Mouse (Mus musculus): ENCODE measurements around the gene Sfxn5. TPM values are rescaled to one million over a fixed set of nuclear protein-coding genes. Genes with fewer than 3 reads are reported as not detected.

Gene Sfxn5
- polyA plus RNA-seq, 1 experiment from 2014 or later = 13.4 TPM

DNA sequence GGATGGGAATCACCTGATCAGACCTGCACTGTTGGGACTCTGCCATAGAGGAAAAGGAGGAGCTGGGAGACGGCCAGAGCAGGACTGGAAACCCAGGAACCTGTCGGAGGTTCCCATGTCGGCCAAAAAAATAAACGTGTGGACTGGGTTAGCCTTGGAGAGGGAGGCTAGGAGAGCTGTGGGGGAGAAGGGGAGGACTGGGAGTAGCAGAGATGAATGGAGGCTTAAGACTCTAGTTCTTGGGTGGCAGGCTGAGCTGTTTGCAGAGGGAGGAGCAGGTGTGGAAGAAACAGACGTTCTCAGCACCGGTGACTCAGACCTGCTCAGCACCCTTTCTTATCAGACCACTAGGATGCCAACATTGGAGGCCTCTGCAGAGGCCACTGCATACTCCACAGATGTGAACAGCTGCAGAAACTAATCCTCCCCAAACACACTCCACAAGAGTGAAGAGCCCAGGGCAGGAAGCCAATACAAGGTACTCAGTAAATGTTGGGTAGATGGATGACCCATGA is 1.9 kb downstream of the Sfxn5 start:
- WGBS = 48% methylated on average over 6 of the region's 6 CpGs
- H3K9ac ChIP-seq (replicated peaks) = no peak overlapping the region
- H3K4me2 ChIP-seq (replicated peaks) = peak overlapping the region; percentile 95; the same call in 1 of the 2 replicates
- no peak overlapping the region for H3K4me3 ChIP-seq (replicated peaks)
- H3K27ac ChIP-seq = no peak overlapping the region
- H3K4me1 ChIP-seq (replicated peaks) = peaks cover 15% of the 10 kb centered on the region
- H3K27me3 ChIP-seq = peaks cover 15% of the 10 kb centered on the region
- no peaks in the 10 kb centered on the region for H3K9me3 ChIP-seq
- H3K36me3 ChIP-seq = peaks cover 3% of the 10 kb centered on the region; the same call in 1 of the 2 replicates
- no peak for ATAC-seq

DNA sequence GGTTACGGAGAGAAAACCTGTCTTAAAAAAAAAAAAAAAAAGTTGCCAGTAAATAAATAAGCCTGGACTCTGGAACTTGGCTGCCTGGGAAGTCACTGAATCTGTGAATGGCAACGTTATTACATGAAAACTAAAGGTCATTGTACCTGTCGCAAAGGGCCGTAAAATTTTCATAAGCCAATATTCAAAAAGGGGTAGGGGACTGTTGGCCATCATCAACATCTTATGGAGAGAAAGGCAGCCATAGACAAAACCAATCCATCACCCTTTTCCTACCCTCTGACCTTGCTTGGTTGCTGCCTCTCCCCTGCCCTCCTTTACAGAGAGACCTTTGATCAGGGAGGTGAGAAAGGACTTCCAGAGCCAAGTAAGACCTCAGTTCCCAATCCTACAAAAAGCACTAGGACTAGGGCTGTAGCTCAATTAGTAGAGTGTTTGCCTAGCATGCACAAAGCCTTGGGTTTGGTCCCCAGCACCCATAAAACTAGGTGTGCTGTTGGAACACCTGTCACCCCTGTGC is 3.5 kb downstream of the Sfxn5 start:
- Histone ChIP-seq H3K36me3 (no peaks in the 10 kb centered on the region), H3K9ac (replicated peaks) (no peak overlapping the region), H3K27ac (no peak overlapping the region), H3K4me1 (replicated peaks) (peaks cover 15% of the 10 kb centered on the region), H3K27me3 (peaks cover 11% of the 10 kb centered on the region), H3K4me2 (replicated peaks) (no peak overlapping the region), H3K9me3 (no peaks in the 10 kb centered on the region), H3K4me3 (replicated peaks) (no peak overlapping the region)
- 95% methylated on average over 4 of the region's 4 CpGs for WGBS
- no peak for ATAC-seq

- Histone ChIP-seq H3K27ac (no peak overlapping the region), H3K27me3 (peaks cover 7% of the 10 kb centered on the region), H3K9me3 (no peaks in the 10 kb centered on the region), H3K36me3 (no peaks in the 10 kb centered on the region), H3K4me3 (replicated peaks) (no peak overlapping the region), H3K4me2 (replicated peaks) (no peak overlapping the region), H3K9ac (replicated peaks) (no peak overlapping the region), H3K4me1 (replicated peaks) (no peaks in the 10 kb centered on the region)
- WGBS = 87% methylated on average over 4 of the region's 4 CpGs
- no peak for ATAC-seq
These were observed 6.7 kb downstream of the Sfxn5 start for GRCm38 (mm10) chr6:85326564-85326963.

DNA sequence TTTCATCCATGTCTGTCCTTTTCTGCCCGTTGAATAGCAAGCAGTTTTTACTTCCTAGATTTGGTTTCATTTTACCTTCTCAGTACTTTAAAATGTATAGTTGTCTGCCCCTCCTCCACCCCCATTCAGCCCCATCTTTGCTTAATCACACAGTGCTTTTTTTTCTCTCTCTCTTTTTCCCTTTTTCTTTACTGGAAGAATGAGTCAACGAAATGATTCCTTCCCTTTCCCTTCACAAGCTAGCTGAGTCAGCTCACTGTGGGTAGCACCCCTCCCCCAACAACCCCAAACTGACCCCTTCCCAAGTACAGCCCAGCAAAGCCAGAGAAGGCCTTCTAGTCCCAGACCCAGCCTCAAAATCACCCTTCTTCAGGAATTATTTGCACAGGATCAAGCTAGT is 8.1 kb downstream of the Sfxn5 start:
- Histone ChIP-seq H3K27ac (no peak overlapping the region), H3K4me2 (replicated peaks) (no peak overlapping the region), H3K36me3 (no peaks in the 10 kb centered on the region), H3K4me1 (replicated peaks) (peaks cover 7% of the 10 kb centered on the region; the same call in 1 of the 2 replicates), H3K9me3 (no peaks in the 10 kb centered on the region), H3K4me3 (replicated peaks) (no peak overlapping the region), H3K27me3 (no peaks in the 10 kb centered on the region), H3K9ac (replicated peaks) (0 out of 2 replicates have a peak overlapping the region, but pooled peaks have one; percentile 12)
- WGBS = 51% methylated on average over 2 of the region's 2 CpGs
- ATAC-seq = no peak

DNA sequence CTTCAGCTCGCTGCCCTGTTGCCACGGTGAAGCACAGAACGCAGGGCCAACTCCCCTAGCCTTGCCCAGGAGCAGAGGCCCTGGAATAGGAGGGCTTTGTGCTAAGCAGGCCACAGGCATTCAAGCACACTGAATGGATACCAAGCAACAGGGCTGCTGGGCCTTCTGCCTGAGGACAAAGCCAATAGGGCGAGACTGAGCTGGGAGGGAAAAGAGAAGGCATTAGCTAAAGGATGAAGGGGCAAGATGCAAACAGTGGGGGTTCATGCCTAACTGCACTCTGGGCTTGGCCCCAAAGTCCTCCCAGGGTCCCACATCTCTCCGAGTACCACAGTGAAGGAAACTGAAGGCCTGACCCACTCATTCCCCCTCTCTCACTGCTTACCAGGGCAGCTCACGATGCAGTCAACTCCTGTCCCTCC is 12.8 kb downstream of the Sfxn5 start:
- H3K27me3 ChIP-seq = no peaks in the 10 kb centered on the region
- H3K9me3 ChIP-seq = peaks cover 3% of the 10 kb centered on the region; the same call in 1 of the 2 replicates
- H3K27ac ChIP-seq = peak overlapping the region; percentile 65; the same call in 1 of the 2 replicates
- peaks cover 7% of the 10 kb centered on the region; the same call in 1 of the 2 replicates for H3K4me1 ChIP-seq (replicated peaks)
- H3K36me3 ChIP-seq = 0 out of 2 replicates have a peak, but pooled peaks cover 6% of the 10 kb centered on the region
- peak; percentile 94 for ATAC-seq
- no peak overlapping the region for H3K4me2 ChIP-seq (replicated peaks)
- H3K9ac ChIP-seq (replicated peaks) = 0 out of 2 replicates have a peak overlapping the region, but pooled peaks have one; percentile 14
- WGBS = 23% methylated on average over 6 of the region's 6 CpGs
- no peak overlapping the region for H3K4me3 ChIP-seq (replicated peaks)

DNA sequence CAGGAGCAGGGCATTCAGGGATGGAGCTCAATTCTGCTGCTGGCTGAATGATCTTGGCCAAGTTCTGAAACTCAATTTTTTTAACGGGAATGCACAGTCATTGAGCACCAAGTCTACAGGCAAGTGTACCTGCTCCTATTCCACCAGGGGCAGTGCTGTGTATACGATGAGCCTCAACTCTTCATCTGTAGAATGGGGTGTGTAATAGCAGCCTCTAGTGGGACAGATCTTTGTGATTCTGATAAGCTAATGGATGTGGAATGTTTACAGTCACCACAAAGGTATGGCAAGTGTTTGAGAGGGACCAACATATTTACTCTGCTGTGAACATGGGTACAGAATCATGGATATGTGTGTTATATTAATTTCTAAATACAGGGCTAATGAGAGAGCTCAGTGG is 17.0 kb downstream of the Sfxn5 start:
- WGBS = 87% methylated on average over 2 of the region's 2 CpGs

DNA sequence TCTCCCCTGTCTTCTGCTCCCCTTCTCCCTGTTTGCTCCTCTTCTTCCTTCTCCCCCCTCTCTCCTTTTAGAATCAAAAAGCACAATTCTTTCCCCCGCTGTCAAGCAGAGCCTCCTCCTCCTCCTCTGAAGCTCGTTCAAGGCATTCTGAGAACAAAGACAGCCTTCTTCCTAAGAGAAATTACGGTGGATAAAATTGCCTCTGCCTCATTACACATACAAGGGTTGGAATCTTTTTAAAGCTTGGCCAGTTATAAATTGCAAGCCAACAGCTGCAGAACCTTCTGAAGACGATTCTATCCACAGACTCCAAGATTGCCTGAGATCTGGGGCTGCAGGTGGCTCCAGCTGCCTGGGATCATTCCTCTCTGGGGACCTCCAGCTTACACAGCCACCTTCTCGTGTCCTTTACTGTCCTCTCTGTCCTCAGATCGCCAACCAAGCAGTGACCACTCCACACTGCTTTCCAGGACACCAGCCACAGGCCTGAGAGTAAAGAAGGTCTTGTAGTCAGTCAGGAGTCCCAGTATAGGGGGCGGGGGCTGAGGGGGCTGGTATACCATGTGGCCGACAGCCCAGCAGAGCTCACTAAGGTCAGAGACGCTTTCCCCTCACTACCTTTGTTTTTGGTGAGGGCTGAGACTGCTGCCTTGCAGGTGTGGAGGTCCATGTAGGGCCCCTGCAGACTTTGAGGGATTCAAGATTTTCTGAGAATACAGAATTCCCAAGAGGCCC is 19.0 kb downstream of the Sfxn5 start:
- no peak overlapping the region for H3K4me3 ChIP-seq (replicated peaks)
- H3K36me3 ChIP-seq = 0 out of 2 replicates have a peak, but pooled peaks cover 1% of the 10 kb centered on the region
- H3K27ac ChIP-seq = peak overlapping the region; percentile 67
- H3K27me3 ChIP-seq = no peaks in the 10 kb centered on the region
- H3K9ac ChIP-seq (replicated peaks) = no peak overlapping the region
- peaks cover 9% of the 10 kb centered on the region for H3K4me1 ChIP-seq (replicated peaks)
- WGBS = 48% methylated on average over 9 of the region's 9 CpGs
- H3K9me3 ChIP-seq = no peaks in the 10 kb centered on the region
- no peak overlapping the region for H3K4me2 ChIP-seq (replicated peaks)
- ATAC-seq = no peak

More for the DNA sequence above, 17.0 kb downstream of the Sfxn5 start:
- 0 out of 2 replicates have a peak, but pooled peaks cover 6% of the 10 kb centered on the region for H3K36me3 ChIP-seq
- H3K27ac ChIP-seq = no peak overlapping the region
- peaks cover 16% of the 10 kb centered on the region for H3K4me1 ChIP-seq (replicated peaks)
- H3K4me2 ChIP-seq (replicated peaks) = no peak overlapping the region
- no peak for ATAC-seq
- no peak overlapping the region for H3K4me3 ChIP-seq (replicated peaks)
- H3K9ac ChIP-seq (replicated peaks) = no peak overlapping the region
- no peaks in the 10 kb centered on the region for H3K27me3 ChIP-seq
- H3K9me3 ChIP-seq = peaks cover 3% of the 10 kb centered on the region; the same call in 1 of the 2 replicates

- Histone ChIP-seq H3K27ac (no peak overlapping the region), H3K9me3 (no peaks in the 10 kb centered on the region), H3K9ac (replicated peaks) (no peak overlapping the region), H3K4me3 (replicated peaks) (no peak overlapping the region), H3K4me1 (replicated peaks) (0 out of 2 replicates have a peak, but pooled peaks cover 2% of the 10 kb centered on the region), H3K27me3 (no peaks in the 10 kb centered on the region), H3K36me3 (no peaks in the 10 kb centered on the region), H3K4me2 (replicated peaks) (no peak overlapping the region)
- no peak for ATAC-seq
- WGBS = 71% methylated on average over 4 of the region's 4 CpGs
These were observed 25.3 kb downstream of the Sfxn5 start for GRCm38 (mm10) chr6:85307894-85308293.

GRCm38 (mm10) chr6:85306375-85306774 is 26.8 kb downstream of the Sfxn5 start:
- Histone ChIP-seq H3K4me2 (replicated peaks) (no peak overlapping the region), H3K27ac (no peak overlapping the region), H3K9ac (replicated peaks) (no peak overlapping the region), H3K27me3 (no peaks in the 10 kb centered on the region), H3K9me3 (no peaks in the 10 kb centered on the region), H3K4me1 (replicated peaks) (0 out of 2 replicates have a peak, but pooled peaks cover 10% of the 10 kb centered on the region), H3K4me3 (replicated peaks) (no peak overlapping the region), H3K36me3 (no peaks in the 10 kb centered on the region)
- WGBS = 82% methylated on average over 3 of the region's 3 CpGs
- no peak for ATAC-seq

DNA sequence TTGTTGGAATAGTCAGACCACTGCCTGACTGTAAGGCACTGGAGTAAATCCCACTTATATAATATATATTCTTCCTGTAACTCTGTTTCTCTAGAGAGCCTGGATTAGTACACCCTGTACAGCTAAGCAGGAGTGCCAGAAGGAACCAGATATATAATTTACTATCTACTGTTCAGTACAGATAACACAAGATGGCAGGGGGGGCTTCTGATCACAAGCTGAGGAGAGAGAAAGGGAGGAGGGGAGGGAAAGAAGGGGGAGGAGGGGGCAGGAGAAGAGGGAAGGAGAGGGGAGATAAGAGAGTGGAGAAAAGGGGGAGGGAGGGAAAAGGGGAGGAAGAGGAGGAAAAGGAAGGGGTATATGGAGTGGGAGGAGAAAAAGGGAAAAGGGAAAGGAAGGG is 27.4 kb downstream of the Sfxn5 start:
- H3K27me3 ChIP-seq = no peaks in the 10 kb centered on the region
- no peaks in the 10 kb centered on the region for H3K36me3 ChIP-seq
- no peaks in the 10 kb centered on the region for H3K9me3 ChIP-seq
- no peak overlapping the region for H3K4me3 ChIP-seq (replicated peaks)
- no peak overlapping the region for H3K27ac ChIP-seq
- H3K4me2 ChIP-seq (replicated peaks) = no peak overlapping the region
- ATAC-seq = no peak
- H3K4me1 ChIP-seq (replicated peaks) = 0 out of 2 replicates have a peak, but pooled peaks cover 10% of the 10 kb centered on the region
- H3K9ac ChIP-seq (replicated peaks) = no peak overlapping the region

DNA sequence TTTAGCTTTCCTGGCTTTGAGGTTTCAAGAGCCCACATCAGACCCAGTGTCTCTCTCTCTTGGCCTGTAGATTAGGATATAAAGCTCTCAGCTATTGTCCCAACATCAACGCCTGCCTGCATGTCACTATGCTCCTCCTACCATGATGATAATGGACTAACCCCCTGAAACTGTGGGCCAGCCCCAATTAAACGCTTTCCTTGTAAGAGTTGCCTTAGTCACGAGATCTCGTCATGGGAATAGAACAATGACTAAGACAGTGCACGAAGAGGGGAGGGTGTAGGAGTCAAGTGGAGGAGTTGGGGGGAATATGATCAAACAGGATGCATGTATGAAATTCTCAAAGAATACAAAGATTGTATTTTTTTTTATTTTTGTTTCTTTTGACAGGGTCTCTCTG is 28.3 kb downstream of the Sfxn5 start:
- 0 out of 2 replicates have a peak, but pooled peaks cover 10% of the 10 kb centered on the region for H3K4me1 ChIP-seq (replicated peaks)
- H3K4me2 ChIP-seq (replicated peaks) = no peak overlapping the region
- WGBS = 50% methylated on average over 5 of the region's 5 CpGs
- H3K27ac ChIP-seq = no peak overlapping the region
- H3K36me3 ChIP-seq = no peaks in the 10 kb centered on the region
- no peak for ATAC-seq
- no peak overlapping the region for H3K9ac ChIP-seq (replicated peaks)
- no peak overlapping the region for H3K4me3 ChIP-seq (replicated peaks)
- no peaks in the 10 kb centered on the region for H3K27me3 ChIP-seq
- H3K9me3 ChIP-seq = no peaks in the 10 kb centered on the region

GRCm38 (mm10) chr6:85302326-85303055 is 30.7 kb downstream of the Sfxn5 start:
- WGBS = 63% methylated on average over 3 of the region's 3 CpGs
- H3K9ac ChIP-seq (replicated peaks) = no peak overlapping the region
- ATAC-seq = peak; percentile 67

More at GRCm38 (mm10) chr6:85302326-85303055, 30.7 kb downstream of the Sfxn5 start:
- Histone ChIP-seq H3K27ac (peak overlapping the region; percentile 67), H3K36me3 (no peaks in the 10 kb centered on the region), H3K4me2 (replicated peaks) (no peak overlapping the region), H3K27me3 (no peaks in the 10 kb centered on the region), H3K4me1 (replicated peaks) (0 out of 2 replicates have a peak, but pooled peaks cover 10% of the 10 kb centered on the region), H3K4me3 (replicated peaks) (no peak overlapping the region), H3K9me3 (no peaks in the 10 kb centered on the region)

Measured in midbrain, embryonic 13.5 days (tissue).